In genomic region chr1:35673524-35673923, GRCm38 (mm10) we compare ENCODE assay signal across 23 mouse cellular contexts.
DNase-seq lines count a peak whose midpoint lies in the region; ATAC-seq and TF ChIP-seq lines count a peak whose summit lies in the region.
"Had no signal": no experiment of that assay in that cellular context is flagged by ENCODE, and none has a peak within 500 bp of the region (broad histone marks: within the 10 kb centered on the region; RNA-seq: fewer than 3 reads in every experiment).

No protein-coding gene starts in this region.

- H3K9me3 ChIP-seq in hindbrain, embryonic 16.5 days (ENCODE audit: control insufficient read depth, low read length): no peaks in the 10 kb centered on the region
- no peaks in the 10 kb centered on the region for H3K9me3 ChIP-seq in hindbrain, embryonic 11.5 days (ENCODE audit: control insufficient read depth, low read length)
- H3K9me3 ChIP-seq: embryonic facial prominence, embryonic 15.5 days; forebrain, embryonic 10.5 days; heart, embryonic 12.5 days; hindbrain, embryonic 10.5 days; hindbrain, embryonic 15.5 days had no signal

- 80% methylated on average over 4 of the region's 4 CpGs for WGBS in hindbrain, embryonic 16.5 days
- WGBS in hindbrain, embryonic 11.5 days: 88% methylated on average over 4 of the region's 4 CpGs

- H3K9ac ChIP-seq in hindbrain, embryonic 16.5 days (ENCODE audit: low read depth, low read length): no peak overlapping the region
- H3K9ac ChIP-seq in hindbrain, embryonic 11.5 days (ENCODE audit: low read depth, low read length): no peak overlapping the region
- H3K9ac ChIP-seq: embryonic facial prominence, embryonic 15.5 days; heart, embryonic 12.5 days; hindbrain, embryonic 15.5 days had no signal

- intact Hi-C loops in gastrocnemius, adult 2 months (cut with DNase I): no loop called here

- no peaks in the 10 kb centered on the region for H3K36me3 ChIP-seq in hindbrain, embryonic 16.5 days (ENCODE audit: control insufficient read depth, insufficient read depth, low read length)
- H3K36me3 ChIP-seq in hindbrain, embryonic 11.5 days (ENCODE audit: control insufficient read depth, insufficient read depth, low read length): no peaks in the 10 kb centered on the region
- H3K36me3 ChIP-seq: embryonic facial prominence, embryonic 15.5 days; forebrain, embryonic 10.5 days; heart, embryonic 12.5 days; hindbrain, embryonic 10.5 days; hindbrain, embryonic 15.5 days had no signal

- no peaks in the 10 kb centered on the region for H3K27me3 ChIP-seq in hindbrain, embryonic 16.5 days (replicated peaks; ENCODE audit: control insufficient read depth, insufficient read depth, low read length)
- H3K27me3 ChIP-seq in hindbrain, embryonic 11.5 days (ENCODE audit: control insufficient read depth, insufficient read depth, low read length): no peaks in the 10 kb centered on the region
- H3K27me3 ChIP-seq: embryonic facial prominence, embryonic 15.5 days; heart, embryonic 12.5 days; hindbrain, embryonic 15.5 days had no signal

- peak; percentile 58; the same call in 1 of the 2 replicates for ATAC-seq in hindbrain, embryonic 16.5 days
- no peak for ATAC-seq in hindbrain, embryonic 11.5 days (ENCODE audit: low FRiP score)
- ATAC-seq: forebrain, embryonic 14.5 days; inflammation-experienced regulatory T-cells, adult 6 months had no signal

- no peaks in the 10 kb centered on the region for H3K4me1 ChIP-seq in hindbrain, embryonic 16.5 days (ENCODE audit: control insufficient read depth, insufficient read depth, low read depth, low read length)
- no peaks in the 10 kb centered on the region for H3K4me1 ChIP-seq in hindbrain, embryonic 11.5 days (replicated peaks; ENCODE audit: control insufficient read depth, insufficient read depth, low read length)
- H3K4me1 ChIP-seq: embryonic facial prominence, embryonic 15.5 days; forebrain, embryonic 10.5 days; heart, embryonic 12.5 days; hindbrain, embryonic 10.5 days; hindbrain, embryonic 15.5 days had no signal

- H3K4me3 ChIP-seq in hindbrain, embryonic 16.5 days (ENCODE audit: low read length): no peak overlapping the region
- no peak overlapping the region for H3K4me3 ChIP-seq in hindbrain, embryonic 11.5 days (ENCODE audit: low read depth, low read length)
- no peak overlapping the region for H3K4me3 ChIP-seq in gastrocnemius, adult 2 months
- H3K4me3 ChIP-seq: embryonic facial prominence, embryonic 15.5 days; erythroblast, embryonic 14.5 days; forebrain, embryonic 10.5 days; heart, adult 2 months; heart, embryonic 12.5 days; hindbrain, embryonic 10.5 days; hindbrain, embryonic 15.5 days had no signal

- no peak overlapping the region for H3K27ac ChIP-seq in hindbrain, embryonic 16.5 days (ENCODE audit: low read depth, low read length)
- no peak overlapping the region for H3K27ac ChIP-seq in hindbrain, embryonic 11.5 days (ENCODE audit: low read depth, low read length)
- no peak overlapping the region for H3K27ac ChIP-seq in gastrocnemius, adult 2 months
- H3K27ac ChIP-seq: embryonic facial prominence, embryonic 15.5 days; forebrain, embryonic 10.5 days; heart, adult 2 months; hindbrain, embryonic 10.5 days; hindbrain, embryonic 15.5 days had no signal

- DNase-seq in hindbrain, embryonic 11.5 days (ENCODE audit: low spot score): no peak
- peak; percentile 52 for DNase-seq in cerebellum, adult 11 months
- peak; percentile 53 for DNase-seq in cerebellum, adult 8-10 months
- peak; percentile 29 to 59 for DNase-seq in cerebellum, postnatal 14 days
- DNase-seq in MN1 (ENCODE audit: low spot score): no peak
- no peak for DNase-seq in gastrocnemius, adult 2 months
- no peak for DNase-seq in frontal cortex, postnatal 10 days (ENCODE audit: low spot score in 2 of 2)
- DNase-seq: adrenal gland, adult 2 months; adrenal gland, postnatal 25 days; embryo, embryonic 11 days; gastrocnemius, postnatal 14 days; heart, adult 2 months; kidney, adult 11 months; kidney, adult 9 months had no signal

- no peak overlapping the region for H3K4me2 ChIP-seq in hindbrain, embryonic 16.5 days (ENCODE audit: low read length)
- H3K4me2 ChIP-seq in hindbrain, embryonic 11.5 days (replicated peaks; ENCODE audit: low read depth, low read length): no peak overlapping the region
- H3K4me2 ChIP-seq: embryonic facial prominence, embryonic 15.5 days; heart, embryonic 12.5 days; hindbrain, embryonic 15.5 days had no signal

- no peak for TF ChIP-seq CTCF in gastrocnemius, adult 2 months (IDR thresholded peaks at IDR 0.05)

Comparison
In these comparisons a context has a peak if more than half of its experiments do, and no peak if none do; other contexts are left out.
1. DNase-seq: peak in cerebellum, adult 11 months (single experiment), cerebellum, adult 8-10 months (single experiment) and cerebellum, postnatal 14 days (2 of 2); none in hindbrain, embryonic 11.5 days (single experiment), MN1 (single experiment), gastrocnemius, adult 2 months (single experiment) and frontal cortex, postnatal 10 days (0 of 2).